Mouse (Mus musculus) inflammation-experienced regulatory T-cells, adult 6 months (primary cell): Measurements from ENCODE around the gene Ube2t. TPM values are rescaled to one million over a fixed set of nuclear protein-coding genes. Genes with fewer than 3 reads are reported as not detected.

Source experiments
- ATAC-seq: one replicate; pipeline ENCODE4 v1.8.0; 2017
- polyA plus RNA-seq, 3 experiments: library from polyadenylated mRNA; unstranded; fragments of 100-300 nt; shearing (Covaris generic); gene quantifications; one replicate each; pipeline ENCODE4 v1.2.1; 2017

Gene Ube2t
- polyA plus RNA-seq: 10 to 100 TPM; 11.0 to 33.5 (median 11.1) TPM

- ATAC-seq: peak; percentile 99
Observed at GRCm38 (mm10) chr1:134962053-134962803, at the start of gene Ube2t. TSS of gene Ube2t (plus strand) at chr1:134962565.

GRCm38 (mm10) chr1:134913535-134913934 lies 48.8 kb upstream of the Ube2t start:
- no peak for ATAC-seq

GRCm38 (mm10) chr1:134915421-134915820 lies 46.9 kb upstream of the Ube2t start:
- no peak for ATAC-seq

- ATAC-seq: no peak
Observed at GRCm38 (mm10) chr1:134919010-134919409, 43.4 kb upstream of the Ube2t start.

- ATAC-seq: no peak
Observed at GRCm38 (mm10) chr1:134932431-134932830, 29.9 kb upstream of the Ube2t start.

GRCm38 (mm10) chr1:134936335-134936734 lies 26.0 kb upstream of the Ube2t start:
- ATAC-seq: no peak

GRCm38 (mm10) chr1:134938233-134938632 lies 24.1 kb upstream of the Ube2t start:
- no peak for ATAC-seq

- no peak for ATAC-seq
Observed at GRCm38 (mm10) chr1:134940863-134941262, 21.5 kb upstream of the Ube2t start.

GRCm38 (mm10) chr1:134942898-134943297 lies 19.5 kb upstream of the Ube2t start:
- ATAC-seq: no peak

- no peak for ATAC-seq
Observed at GRCm38 (mm10) chr1:134947590-134947989, 14.8 kb upstream of the Ube2t start.

- no peak for ATAC-seq
Observed at GRCm38 (mm10) chr1:134949946-134950345, 12.4 kb upstream of the Ube2t start.

- ATAC-seq: peak; percentile 13
Observed at GRCm38 (mm10) chr1:134955050-134955636, 7.2 kb upstream of the Ube2t start.

- ATAC-seq: peak; percentile 97
Observed at GRCm38 (mm10) chr1:134955637-134956176, 6.7 kb upstream of the Ube2t start, which contains the start of gene Ppp1r12b. TSS of gene Ppp1r12b (minus strand) at chr1:134955942.

GRCm38 (mm10) chr1:134960634-134961033 lies 1.7 kb upstream of the Ube2t start:
- ATAC-seq: no peak

- peak; percentile 61 for ATAC-seq
Observed at GRCm38 (mm10) chr1:134962821-134963220, 456 bp downstream of the Ube2t start.

GRCm38 (mm10) chr1:134965430-134965829 lies 3.1 kb downstream of the Ube2t start:
- no peak for ATAC-seq

GRCm38 (mm10) chr1:134972920-134973319 lies 10.6 kb downstream of the Ube2t start:
- no peak for ATAC-seq

- peak; percentile 54 for ATAC-seq
Observed at GRCm38 (mm10) chr1:134987173-134987961, 25.0 kb downstream of the Ube2t start.

- peak; percentile 17 for ATAC-seq
Observed at GRCm38 (mm10) chr1:134987962-134988341, 25.6 kb downstream of the Ube2t start.

- peak; percentile 60 for ATAC-seq
Observed at GRCm38 (mm10) chr1:134989372-134989771, 27.0 kb downstream of the Ube2t start.

GRCm38 (mm10) chr1:134992046-134992645 lies 29.8 kb downstream of the Ube2t start:
- no peak for ATAC-seq

GRCm38 (mm10) chr1:134994739-134995138 lies 32.4 kb downstream of the Ube2t start:
- no peak for ATAC-seq

GRCm38 (mm10) chr1:134995437-134995836 lies 33.1 kb downstream of the Ube2t start:
- no peak for ATAC-seq
